In the genomic region with DNA sequence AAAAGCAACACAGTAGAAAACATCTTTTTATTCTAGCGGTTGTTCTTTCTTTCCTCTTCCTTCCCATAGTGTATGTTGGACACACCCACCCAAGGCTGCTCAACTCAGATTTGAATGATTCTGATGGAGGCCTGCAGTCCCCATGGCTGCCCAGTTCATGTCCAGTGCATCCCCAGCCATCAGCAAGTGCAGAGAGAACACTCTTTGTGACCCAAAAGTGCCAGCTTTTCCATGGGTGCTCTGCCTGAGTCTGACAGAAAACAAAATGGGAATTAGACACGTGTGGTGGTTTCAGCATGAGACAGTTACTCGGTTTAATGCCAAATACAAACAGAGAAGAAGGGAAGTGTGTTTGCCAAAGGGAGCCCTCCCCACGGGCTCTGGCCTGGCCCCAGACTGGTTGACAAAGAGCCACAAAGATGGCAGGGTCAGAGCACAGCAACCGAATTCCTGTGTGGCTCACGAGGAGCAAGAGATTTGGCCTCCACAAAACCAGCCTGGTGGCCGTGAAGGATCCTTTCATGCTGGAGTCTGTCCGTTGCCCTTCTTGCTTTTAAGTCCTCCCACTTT, we compare ENCODE assay signal across 17 mouse cellular contexts.
DNase-seq lines count a peak whose midpoint lies in the region; ATAC-seq and TF ChIP-seq lines count a peak whose summit lies in the region.
"Had no signal": no experiment of that assay in that cellular context is flagged by ENCODE, and none has a peak within 500 bp of the region (broad histone marks: within the 10 kb centered on the region; RNA-seq: fewer than 3 reads in every experiment).

No protein-coding gene starts in this region.

- no peak overlapping the region for H3K4me3 ChIP-seq in midbrain, embryonic 14.5 days (replicated peaks; ENCODE audit: low read depth, low read length)
- H3K4me3 ChIP-seq in midbrain, embryonic 13.5 days (replicated peaks) = no peak overlapping the region
- no peak overlapping the region for H3K4me3 ChIP-seq in hindbrain, postnatal 0 days (ENCODE audit: low read length)
- H3K4me3 ChIP-seq: embryonic facial prominence, embryonic 12.5 days; liver, embryonic 13.5 days; neural tube, embryonic 13.5 days had no signal

- no peak overlapping the region for H3K9ac ChIP-seq in midbrain, embryonic 14.5 days (replicated peaks; ENCODE audit: low read length)
- H3K9ac ChIP-seq in midbrain, embryonic 13.5 days (replicated peaks) = no peak overlapping the region
- H3K9ac ChIP-seq in hindbrain, postnatal 0 days (replicated peaks; ENCODE audit: low read length) = no peak overlapping the region
- H3K9ac ChIP-seq: embryonic facial prominence, embryonic 12.5 days; liver, embryonic 13.5 days; neural tube, embryonic 13.5 days had no signal

- peaks cover 42% of the 10 kb centered on the region for H3K27me3 ChIP-seq in midbrain, embryonic 14.5 days (ENCODE audit: control insufficient read depth, insufficient read depth, low read length)
- peaks cover 89% of the 10 kb centered on the region for H3K27me3 ChIP-seq in midbrain, embryonic 13.5 days
- H3K27me3 ChIP-seq in hindbrain, postnatal 0 days (ENCODE audit: insufficient read depth, low read length) = no peaks in the 10 kb centered on the region

- ATAC-seq in midbrain, embryonic 14.5 days (ENCODE audit: low FRiP score, low TSS enrichment) = no peak
- ATAC-seq in midbrain, embryonic 13.5 days = no peak
- peak; percentile 85 for ATAC-seq in hindbrain, postnatal 0 days

- TF ChIP-seq CTCF in hindbrain, postnatal 0 days (IDR thresholded peaks at IDR 0.05; ENCODE audit: low read depth) = peak; percentile 12; the same call in 1 of the 2 replicates

- intact Hi-C loops in gastrocnemius, postnatal 14 days (cut with DNase I; ENCODE audit: low total_unique reads) = no loop called here
- intact Hi-C loops in heart, postnatal 36 days (cut with DNase I) = no loop called here

- WGBS in midbrain, embryonic 14.5 days = 51% methylated on average over 8 of the region's 8 CpGs
- 53% methylated on average over 8 of the region's 8 CpGs for WGBS in midbrain, embryonic 13.5 days
- 30% methylated on average over 8 of the region's 8 CpGs for WGBS in hindbrain, postnatal 0 days

- DNase-seq in gastrocnemius, postnatal 10 days = peak; percentile 9
- no peak for DNase-seq in gastrocnemius, postnatal 14 days
- peak; percentile 30 for DNase-seq in midbrain, embryonic 14.5 days
- DNase-seq in cerebellum, adult 18-20 months = peak; percentile 48 to 49
- DNase-seq in hindbrain, postnatal 0 days (ENCODE audit: low spot score) = peak; percentile 79
- no peak for DNase-seq in thymus, postnatal 14 days
- DNase-seq in heart, postnatal 36 days = no peak
- DNase-seq: adrenal gland, postnatal 10 days; B cell, adult 2 months; gastrocnemius, postnatal 25 days; heart, postnatal 4 days; kidney, adult 18-20 months; liver, embryonic 13.5 days had no signal

- H3K36me3 ChIP-seq in midbrain, embryonic 14.5 days (ENCODE audit: control insufficient read depth, insufficient read depth, low read length) = no peaks in the 10 kb centered on the region
- H3K36me3 ChIP-seq in midbrain, embryonic 13.5 days = no peaks in the 10 kb centered on the region
- no peaks in the 10 kb centered on the region for H3K36me3 ChIP-seq in hindbrain, postnatal 0 days (ENCODE audit: insufficient read depth, low read length)
- H3K36me3 ChIP-seq: embryonic facial prominence, embryonic 12.5 days; liver, embryonic 13.5 days; neural tube, embryonic 13.5 days had no signal

- H3K4me2 ChIP-seq in midbrain, embryonic 14.5 days (ENCODE audit: low read length) = no peak overlapping the region
- H3K4me2 ChIP-seq in midbrain, embryonic 13.5 days (replicated peaks) = no peak overlapping the region
- no peak overlapping the region for H3K4me2 ChIP-seq in hindbrain, postnatal 0 days (ENCODE audit: low read depth, low read length)
- H3K4me2 ChIP-seq: embryonic facial prominence, embryonic 12.5 days; heart, embryonic 11.5 days; liver, embryonic 13.5 days; neural tube, embryonic 13.5 days had no signal

- no peak overlapping the region for H3K27ac ChIP-seq in midbrain, embryonic 14.5 days (replicated peaks; ENCODE audit: low read depth, low read length)
- H3K27ac ChIP-seq in midbrain, embryonic 13.5 days = no peak overlapping the region
- H3K27ac ChIP-seq in hindbrain, postnatal 0 days = 0 out of 2 replicates have a peak overlapping the region, but pooled peaks have one; percentile 23
- H3K27ac ChIP-seq: embryonic facial prominence, embryonic 12.5 days; liver, embryonic 13.5 days; neural tube, embryonic 13.5 days had no signal

- peaks cover 11% of the 10 kb centered on the region; the same call in 1 of the 2 replicates for H3K4me1 ChIP-seq in midbrain, embryonic 14.5 days (ENCODE audit: control insufficient read depth, insufficient read depth, low read length)
- peaks cover 32% of the 10 kb centered on the region for H3K4me1 ChIP-seq in midbrain, embryonic 13.5 days (replicated peaks)
- peaks cover 15% of the 10 kb centered on the region for H3K4me1 ChIP-seq in hindbrain, postnatal 0 days (ENCODE audit: insufficient read depth, low read length)
- H3K4me1 ChIP-seq: liver, embryonic 13.5 days had no signal

- H3K9me3 ChIP-seq in midbrain, embryonic 14.5 days (ENCODE audit: control insufficient read depth, low read length) = no peaks in the 10 kb centered on the region
- H3K9me3 ChIP-seq in midbrain, embryonic 13.5 days = no peaks in the 10 kb centered on the region
- no peaks in the 10 kb centered on the region for H3K9me3 ChIP-seq in hindbrain, postnatal 0 days (ENCODE audit: low read length)
- H3K9me3 ChIP-seq: embryonic facial prominence, embryonic 12.5 days; liver, embryonic 13.5 days; neural tube, embryonic 13.5 days had no signal

Comparison
In these comparisons a context has a peak if more than half of its experiments do, and no peak if none do; other contexts are left out.
1. DNase-seq: peak in gastrocnemius, postnatal 10 days (single experiment), midbrain, embryonic 14.5 days (single experiment), cerebellum, adult 18-20 months (2 of 2) and hindbrain, postnatal 0 days (single experiment); none in gastrocnemius, postnatal 14 days (single experiment), thymus, postnatal 14 days (single experiment) and heart, postnatal 36 days (0 of 2).